Mouse (Mus musculus) liver, adult 2 months (tissue): ENCODE results near the gene Katnb1. TPM values are rescaled to one million over a fixed set of nuclear protein-coding genes. Genes with fewer than 3 reads are reported as not detected.

Source experiments
- DNase-seq: peaks from one replicate; pipeline ENCODE4 v3.0.0-alpha.2; 2011; ENCODE audit warnings: low read depth, low spot score; ENCODE audit errors: extremely low read depth
- H3K27ac ChIP-seq: fragments of 200-500 bp; replicated peaks from 2 replicates; pipeline ENCODE4 v1.5.1; 2012; ENCODE audit warnings: low read depth, mild to moderate bottlenecking, control low read depth, inconsistent platforms, low read length; ENCODE audit not compliant: insufficient read depth
- H3K27me3 ChIP-seq: fragments of 200-500 bp; 2 replicates; pipeline ENCODE4 v1.6.1; 2012; ENCODE audit warnings: mild to moderate bottlenecking, moderate library complexity, low read length, inconsistent platforms; ENCODE audit not compliant: control insufficient read depth, insufficient read depth
- H3K36me3 ChIP-seq: fragments of 200-500 bp; 2 replicates; pipeline ENCODE4 v1.6.1; 2012; ENCODE audit warnings: low read length, inconsistent platforms; ENCODE audit not compliant: control insufficient read depth, insufficient read depth
- H3K4me1 ChIP-seq: fragments of 200-500 bp; 2 replicates; pipeline ENCODE4 v1.6.1; 2011; ENCODE audit warnings: low read length; ENCODE audit not compliant: control insufficient read depth, insufficient read depth
- H3K4me3 ChIP-seq: fragments of 200-500 bp; 2 replicates; pipeline ENCODE4 v1.5.1; 2011; ENCODE audit warnings: low read depth, mild to moderate bottlenecking, control low read depth, low read length, moderate library complexity; ENCODE audit not compliant: insufficient read depth
- H3K79me2 ChIP-seq: fragments of 200-500 bp; 2 replicates; pipeline ENCODE4 v1.6.1; 2012; ENCODE audit warnings: inconsistent platforms, mild to moderate bottlenecking, low read length, moderate library complexity; ENCODE audit not compliant: control insufficient read depth, insufficient read depth
- H3K9ac ChIP-seq: fragments of 200-500 bp; 2 replicates; pipeline ENCODE4 v1.6.1; 2012; ENCODE audit warnings: low read depth, mild to moderate bottlenecking, control low read depth, inconsistent platforms, low read length
- CTCF ChIP-seq: fragments of 200-500 bp; IDR thresholded peaks from 2 replicates; pipeline ENCODE4 v1.5.1; 2011; ENCODE audit warnings: low read depth, low read length, control low read depth
- POLR2A ChIP-seq: fragments of 200-500 bp; IDR thresholded peaks from 2 replicates; pipeline ENCODE4 v1.6.1; 2011; ENCODE audit warnings: low read length, control low read depth; ENCODE audit not compliant: insufficient read depth; ENCODE audit errors: extremely low read depth
- WGBS: fragments of 180-500 bp; shearing (Covaris S2); methylation state at CpG from one replicate; pipeline ENCODE4 v1.1.7; 2018; 5-methylcytosine and 5-hydroxymethylcytosine counted together
- polyA plus RNA-seq: library from polyadenylated mRNA; depleted of rRNA; stranded (reverse); fragments of >200 nt; gene quantifications from 2 replicates; pipeline ENCODE4 v1.2.3, GENCODE M21; 2012
- total RNA-seq: library from RNA; depleted of rRNA; stranded (reverse); fragments of >200 nt; gene quantifications from 2 replicates; pipeline ENCODE4 v1.2.3, GENCODE M21; 2014

Katnb1 gene
- total and polyA plus RNA-seq, 2 experiments, result 1.3 to 3.2 TPM

DNA sequence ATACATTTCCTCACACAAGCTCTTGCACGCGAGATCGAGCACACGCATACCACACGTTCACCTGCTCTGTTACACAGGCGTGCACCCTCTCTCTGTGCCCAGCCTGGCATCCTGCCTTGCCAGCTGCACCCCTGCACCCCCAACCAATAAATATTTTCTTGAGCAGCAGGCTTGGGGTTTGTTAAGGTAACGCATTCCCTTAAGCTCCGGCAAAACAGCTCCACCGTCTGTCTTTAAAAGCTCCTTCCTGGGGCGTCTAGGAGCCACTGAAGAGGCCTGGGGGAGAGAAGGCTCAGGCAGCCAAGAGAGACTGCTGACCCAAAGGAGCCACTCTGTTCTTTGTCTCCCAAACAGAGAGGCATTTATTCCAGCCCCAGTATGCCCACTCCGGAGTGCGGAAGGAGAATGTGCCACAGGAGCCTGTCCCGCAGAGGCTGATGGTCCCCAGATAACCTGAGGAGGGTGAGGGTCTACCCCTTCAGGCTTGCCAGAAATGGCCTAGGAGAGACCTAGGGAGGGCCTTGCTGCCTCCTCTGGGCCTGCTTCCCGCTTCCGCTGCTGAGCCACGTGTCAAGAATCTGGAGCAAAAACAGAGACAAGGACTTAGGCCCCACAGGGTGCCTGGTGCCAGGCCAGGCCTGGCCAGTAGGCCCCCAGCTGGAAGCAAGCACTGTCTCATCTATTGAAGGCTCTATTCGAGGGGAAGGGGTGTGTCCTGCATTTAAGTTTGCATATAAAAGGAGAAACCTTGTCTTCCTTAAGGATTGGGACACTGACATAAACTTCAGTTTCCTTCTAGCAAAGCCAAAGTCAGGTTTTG is 62.2 kb downstream of the Katnb1 start:
- peak; percentile 66 for DNase-seq
- H3K27ac ChIP-seq, result peak overlapping the region; percentile 72

DNA sequence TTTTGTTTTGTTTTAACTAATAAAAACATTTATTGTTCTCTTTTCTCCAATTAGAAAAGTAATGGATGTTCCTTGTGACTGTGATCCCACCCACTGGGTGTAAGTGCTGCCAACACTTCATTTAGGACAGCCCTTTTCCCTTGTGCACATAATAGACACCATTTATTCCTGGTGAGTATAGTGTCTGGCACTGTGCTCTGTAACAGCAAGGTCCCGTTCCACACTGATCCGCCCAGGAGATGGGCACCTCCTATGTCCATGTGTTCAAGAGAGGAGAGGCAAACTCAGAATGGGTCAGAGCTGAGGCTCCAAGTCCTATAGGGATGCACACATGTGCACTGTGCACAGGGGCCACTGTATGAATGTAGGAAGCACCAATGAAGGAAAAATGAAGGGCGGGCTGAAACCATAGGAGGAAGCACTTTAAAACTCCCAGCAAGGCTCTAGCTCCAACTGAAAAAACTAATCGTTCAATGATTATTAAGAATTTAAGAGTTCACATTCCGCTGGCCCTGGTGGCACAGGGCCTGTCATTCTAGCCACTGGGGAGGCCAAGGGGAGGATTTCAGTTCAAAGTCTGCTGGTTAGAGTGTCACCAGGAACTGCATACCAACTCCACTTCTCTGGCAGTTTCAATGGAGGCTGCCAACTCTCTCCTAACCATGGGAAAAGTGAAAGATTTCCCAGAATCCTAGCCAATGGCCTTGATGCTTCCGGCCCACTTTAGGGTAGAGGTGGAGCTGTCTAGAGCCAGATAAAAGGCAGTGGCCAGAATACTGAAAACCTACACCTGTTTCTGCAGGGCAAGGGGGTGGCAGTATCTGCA is 63.0 kb downstream of the Katnb1 start:
- 25% methylated on average over 6 of the region's 6 CpGs for WGBS
- peak; percentile 99 for DNase-seq
- Histone ChIP-seq H3K27me3 (no peaks in the 10 kb centered on the region), H3K9ac (no peak overlapping the region), H3K79me2 (peaks cover 3% of the 10 kb centered on the region; the same call in 1 of the 2 replicates), H3K4me3 (no peak overlapping the region), H3K4me1 (peaks cover 37% of the 10 kb centered on the region), H3K36me3 (no peaks in the 10 kb centered on the region), H3K27ac (peak overlapping the region; percentile 95)
- TF ChIP-seq CTCF (no peak), POLR2A (no peak)

More for the DNA sequence above, 62.2 kb downstream of the Katnb1 start:
- TF ChIP-seq POLR2A (no peak), CTCF (no peak)
- WGBS, result 40% methylated on average over 17 of the region's 17 CpGs
- Histone ChIP-seq H3K4me1 (peaks cover 43% of the 10 kb centered on the region), H3K4me3 (no peak overlapping the region), H3K79me2 (peaks cover 3% of the 10 kb centered on the region; the same call in 1 of the 2 replicates), H3K9ac (no peak overlapping the region), H3K27me3 (no peaks in the 10 kb centered on the region), H3K36me3 (no peaks in the 10 kb centered on the region)

DNA sequence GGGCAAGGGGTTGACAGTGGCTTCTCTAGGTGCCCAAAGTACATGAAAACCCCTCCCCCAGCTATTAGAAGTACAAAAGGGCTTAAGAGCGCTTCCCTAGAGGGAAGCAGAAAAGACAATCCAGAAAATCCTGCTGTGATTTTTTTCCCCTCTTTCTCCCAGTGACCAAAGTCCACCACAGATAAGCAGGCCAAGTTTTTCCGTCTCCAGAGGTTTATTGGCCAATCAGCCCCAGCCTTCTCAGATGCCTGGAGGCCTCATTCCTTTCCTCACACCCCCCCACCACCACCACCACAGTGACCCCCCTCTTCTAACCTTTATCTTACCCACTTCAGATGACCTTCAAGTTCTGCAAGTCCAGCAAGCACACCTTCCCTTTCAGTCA is 63.6 kb downstream of the Katnb1 start:
- no peaks in the 10 kb centered on the region for H3K27me3 ChIP-seq
- 25% methylated on average over 2 of the region's 2 CpGs for WGBS
- peak overlapping the region; percentile 95 for H3K27ac ChIP-seq

DNA sequence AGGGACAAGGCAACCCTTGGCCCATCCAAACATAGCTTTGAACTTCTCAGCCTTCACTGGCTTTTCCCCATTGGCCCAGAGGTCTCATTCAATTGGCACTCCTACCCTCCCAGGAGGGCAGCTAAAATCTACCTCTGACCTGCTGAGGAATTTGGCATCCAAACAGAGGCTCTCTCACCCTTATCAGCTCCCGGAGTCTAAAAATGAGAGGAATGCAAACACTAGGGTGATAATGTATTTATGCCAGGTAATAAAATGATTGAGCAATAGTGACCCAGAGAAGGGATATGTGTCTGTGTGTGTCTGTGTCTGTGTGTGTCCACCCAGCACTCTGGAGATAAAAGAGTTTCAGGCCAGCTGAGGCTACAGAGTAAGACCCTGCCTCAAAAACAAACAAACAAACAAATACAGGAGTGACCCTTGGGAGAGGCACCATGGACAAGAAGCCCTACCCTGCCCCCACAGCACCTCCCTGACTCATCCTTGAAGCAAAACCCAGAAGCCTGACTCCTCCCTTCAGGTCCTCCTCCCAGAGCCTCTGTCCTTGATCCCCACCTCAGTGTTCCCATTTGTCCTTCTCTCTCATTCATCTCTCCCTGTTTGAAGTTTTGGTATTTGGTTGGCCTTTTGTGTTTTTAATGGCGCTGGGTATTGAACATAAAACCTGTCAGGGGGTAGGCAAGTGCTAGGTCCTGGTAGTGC is 65.2 kb downstream of the Katnb1 start:
- H3K9ac ChIP-seq, result no peak overlapping the region
- peaks cover 3% of the 10 kb centered on the region; the same call in 1 of the 2 replicates for H3K79me2 ChIP-seq
- peak; percentile 100 for DNase-seq
- H3K4me1 ChIP-seq, result peaks cover 32% of the 10 kb centered on the region
- H3K36me3 ChIP-seq, result no peaks in the 10 kb centered on the region
- TF ChIP-seq POLR2A, result no peak
- TF ChIP-seq CTCF, result no peak
- H3K27me3 ChIP-seq, result no peaks in the 10 kb centered on the region
- no peak overlapping the region for H3K4me3 ChIP-seq
- H3K27ac ChIP-seq, result peak overlapping the region; percentile 65
- WGBS, result 59% methylated on average over 2 of the region's 2 CpGs

More for the DNA sequence above, 63.6 kb downstream of the Katnb1 start:
- H3K9ac ChIP-seq, result no peak overlapping the region; the same call in 1 of the 2 replicates
- TF ChIP-seq POLR2A (no peak), CTCF (no peak)
- no peak for DNase-seq
- no peak overlapping the region for H3K4me3 ChIP-seq
- H3K4me1 ChIP-seq, result peaks cover 34% of the 10 kb centered on the region
- no peaks in the 10 kb centered on the region for H3K36me3 ChIP-seq
- H3K79me2 ChIP-seq, result peaks cover 3% of the 10 kb centered on the region; the same call in 1 of the 2 replicates

DNA sequence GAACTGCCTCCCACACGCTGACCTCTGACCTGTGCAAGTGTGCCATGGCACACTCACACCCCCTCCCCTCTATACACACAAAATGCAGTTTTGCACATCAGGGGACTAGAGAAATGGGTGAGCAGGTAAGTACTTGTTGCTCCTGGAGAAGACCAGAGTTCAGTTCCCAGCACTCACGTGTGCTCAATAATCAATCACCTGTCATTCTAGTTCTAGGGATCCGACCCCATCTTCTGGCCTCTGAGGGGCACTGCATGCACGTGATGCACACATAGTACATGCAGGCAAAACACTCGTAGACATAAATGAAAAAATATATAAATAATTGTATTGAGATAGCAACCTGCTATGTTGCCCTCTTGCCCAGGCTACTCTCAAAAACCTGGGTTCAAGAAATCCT is 65.9 kb downstream of the Katnb1 start:
- no peak for DNase-seq
- Histone ChIP-seq H3K79me2 (0 out of 2 replicates have a peak, but pooled peaks cover 1% of the 10 kb centered on the region), H3K36me3 (no peaks in the 10 kb centered on the region), H3K9ac (no peak overlapping the region), H3K4me3 (no peak overlapping the region), H3K27ac (no peak overlapping the region), H3K27me3 (no peaks in the 10 kb centered on the region), H3K4me1 (peaks cover 30% of the 10 kb centered on the region)
- TF ChIP-seq POLR2A (no peak), CTCF (no peak)
- 89% methylated on average over 5 of the region's 5 CpGs for WGBS
